Comparison of ENCODE assay signal across 8 mouse cellular contexts in genomic region chr2:120076076-120076705, GRCm38 (mm10). TPM values are rescaled to one million over a fixed set of nuclear protein-coding genes. Genes with fewer than 3 reads are reported as not detected.
DNase-seq lines count a peak whose midpoint lies in the region; ATAC-seq and TF ChIP-seq lines count a peak whose summit lies in the region.

No protein-coding gene starts in this region.

- peak overlapping the region; percentile 70 for H3K4me2 ChIP-seq in heart, embryonic 11.5 days
- peak overlapping the region; percentile 62 for H3K4me2 ChIP-seq in heart, postnatal 0 days (ENCODE audit: low read depth, low read length)
- H3K4me2 ChIP-seq in lung, embryonic 14.5 days = peak overlapping the region; percentile 57

- no peak for ATAC-seq in heart, embryonic 11.5 days (replicated peaks; ENCODE audit: insufficient number of reproducible peaks, low FRiP score, low TSS enrichment)
- ATAC-seq in heart, postnatal 0 days (ENCODE audit: insufficient read depth, low read depth) = peak; percentile 79
- peak; percentile 81 for ATAC-seq in lung, embryonic 14.5 days (ENCODE audit: insufficient read depth)

- 0 out of 2 replicates have a peak, but pooled peaks cover 8% of the 10 kb centered on the region for H3K4me1 ChIP-seq in heart, embryonic 11.5 days (ENCODE audit: control insufficient read depth, insufficient read depth, low read length)
- H3K4me1 ChIP-seq in heart, postnatal 0 days (ENCODE audit: control insufficient read depth, insufficient read depth) = no peaks in the 10 kb centered on the region
- no peaks in the 10 kb centered on the region for H3K4me1 ChIP-seq in lung, embryonic 14.5 days (ENCODE audit: insufficient read depth)
- peaks cover 9% of the 10 kb centered on the region for H3K4me1 ChIP-seq in olfactory bulb, adult 2 months (ENCODE audit: control insufficient read depth, insufficient read depth, low read length)

- H3K27ac ChIP-seq in heart, embryonic 11.5 days (ENCODE audit: low read depth, low read length) = no peak overlapping the region
- H3K27ac ChIP-seq in heart, postnatal 0 days (ENCODE audit: low read depth) = no peak overlapping the region
- no peak overlapping the region for H3K27ac ChIP-seq in lung, embryonic 14.5 days (ENCODE audit: low read depth)
- no peak overlapping the region for H3K27ac ChIP-seq in olfactory bulb, adult 2 months (ENCODE audit: insufficient read depth, low read depth, low read length)

- peak overlapping the region; percentile 38 for H3K4me3 ChIP-seq in heart, embryonic 11.5 days (ENCODE audit: low read depth, low read length)
- H3K4me3 ChIP-seq in heart, postnatal 0 days (ENCODE audit: low read depth, low read length) = peak overlapping the region; percentile 32
- H3K4me3 ChIP-seq in lung, embryonic 14.5 days (ENCODE audit: low read depth, low read length) = peak overlapping the region; percentile 27
- peak overlapping the region; percentile 25 for H3K4me3 ChIP-seq in olfactory bulb, adult 2 months (ENCODE audit: insufficient read depth, low read depth, low read length)

- H3K27me3 ChIP-seq in heart, embryonic 11.5 days (ENCODE audit: control insufficient read depth, insufficient read depth, low read length) = peaks cover 24% of the 10 kb centered on the region
- peaks cover 17% of the 10 kb centered on the region for H3K27me3 ChIP-seq in heart, postnatal 0 days (ENCODE audit: control insufficient read depth, insufficient read depth, low read length)
- peaks cover 23% of the 10 kb centered on the region for H3K27me3 ChIP-seq in lung, embryonic 14.5 days (ENCODE audit: insufficient read depth, low read length)

- WGBS in heart, embryonic 11.5 days (ENCODE audit: insufficient replicate concordance) = 2% methylated on average over 36 of the region's 36 CpGs
- 3% methylated on average over 36 of the region's 36 CpGs for WGBS in heart, postnatal 0 days
- WGBS in lung, embryonic 14.5 days = 2% methylated on average over 36 of the region's 36 CpGs
- 4% methylated on average over 36 of the region's 36 CpGs for WGBS in olfactory bulb, adult 2 months

- 0 out of 2 replicates have a peak overlapping the region, but pooled peaks have one; percentile 39 for H3K9ac ChIP-seq in heart, embryonic 11.5 days (ENCODE audit: low read depth, low read length)
- no peak overlapping the region for H3K9ac ChIP-seq in heart, postnatal 0 days (replicated peaks; ENCODE audit: low read depth, low read length)
- H3K9ac ChIP-seq in lung, embryonic 14.5 days = no peak overlapping the region

- no peak for TF ChIP-seq EP300 in heart, postnatal 0 days (IDR thresholded peaks at IDR 0.05; ENCODE audit: low read depth)

- H3K9me3 ChIP-seq in heart, embryonic 11.5 days (replicated peaks; ENCODE audit: control insufficient read depth, low read length) = no peaks in the 10 kb centered on the region
- H3K9me3 ChIP-seq in heart, postnatal 0 days (replicated peaks; ENCODE audit: control insufficient read depth, low read length) = no peaks in the 10 kb centered on the region
- no peaks in the 10 kb centered on the region for H3K9me3 ChIP-seq in lung, embryonic 14.5 days (ENCODE audit: low read depth, low read length)

- DNase-seq in heart, adult 9 months (ENCODE audit: low spot score in 2 of 2) = no peak
- DNase-seq in embryo, embryonic 11.5 days (ENCODE audit: low read depth, low spot score) = peak; percentile 17
- peak; percentile 44 for DNase-seq in heart, postnatal 0 days (ENCODE audit: low spot score)
- peak; percentile 75 for DNase-seq in kidney, postnatal 10 days
- DNase-seq in lung, embryonic 14.5 days = peak; percentile 74
- peak; percentile 72 for DNase-seq in urinary bladder, postnatal 14 days (ENCODE audit: low spot score)

- peak; percentile 64 for TF ChIP-seq CTCF in heart, postnatal 0 days (IDR thresholded peaks at IDR 0.05; ENCODE audit: low read depth)
- TF ChIP-seq CTCF in lung, embryonic 14.5 days (IDR thresholded peaks at IDR 0.05; ENCODE audit: low read depth) = peak; percentile 78
- no peak; the same call in 1 of the 2 replicates for TF ChIP-seq CTCF in olfactory bulb, adult 2 months (IDR thresholded peaks at IDR 0.05; ENCODE audit: insufficient read depth, low read depth, low read length)

- TF ChIP-seq POLR2A in olfactory bulb, adult 2 months (IDR thresholded peaks at IDR 0.05; ENCODE audit: insufficient read depth, low read depth, low read length) = no peak

- no peaks in the 10 kb centered on the region for H3K36me3 ChIP-seq in heart, embryonic 11.5 days (ENCODE audit: control insufficient read depth, insufficient read depth, low read length)
- H3K36me3 ChIP-seq in heart, postnatal 0 days (replicated peaks; ENCODE audit: control insufficient read depth, insufficient read depth, low read length) = no peaks in the 10 kb centered on the region
- H3K36me3 ChIP-seq in lung, embryonic 14.5 days (ENCODE audit: insufficient read depth) = no peaks in the 10 kb centered on the region

RNA-seq across cellular contexts. Expression of gene Pla2g4b, which starts 43.0 kb away (rescaled TPM):
- polyA plus RNA-seq in heart, embryonic 11.5 days (2014; fragmentation: Nextera tagmentation; extraction: Ambion mirVana) = 1.2 and 2.3 TPM in 2 replicates
- 8.0 TPM in 1 of 2 replicates, not detected in the other for total RNA-seq in heart, postnatal 0 days (2014; rRNA removed; ENCODE audit: low replicate concordance)
- 0.20 and 0.37 TPM in 2 replicates for polyA plus RNA-seq in heart, postnatal 0 days (2015; fragmentation: Nextera tagmentation; extraction: Ambion mirVana)
- 1.2 and 1.5 TPM in 2 replicates for polyA plus RNA-seq in lung, embryonic 14.5 days (2014; fragmentation: Nextera tagmentation; extraction: Ambion mirVana)
- polyA plus RNA-seq in olfactory bulb, adult 2 months (2012; ENCODE audit: insufficient read depth, insufficient read length, low replicate concordance, missing spikeins) = not detected in 2 replicates

RNA-seq across cellular contexts. Expression of gene Gm28042, which starts 48.9 kb away (rescaled TPM):
- polyA plus RNA-seq in heart, embryonic 11.5 days (2014; fragmentation: Nextera tagmentation; extraction: Ambion mirVana) = 0.92 and 1.8 TPM in 2 replicates
- 0.12 and 18.7 TPM in 2 replicates for total RNA-seq in heart, postnatal 0 days (2014; rRNA removed; ENCODE audit: low replicate concordance)
- 0.74 and 1.4 TPM in 2 replicates for polyA plus RNA-seq in heart, postnatal 0 days (2015; fragmentation: Nextera tagmentation; extraction: Ambion mirVana)
- 2.2 and 3.3 TPM in 2 replicates for polyA plus RNA-seq in lung, embryonic 14.5 days (2014; fragmentation: Nextera tagmentation; extraction: Ambion mirVana)
- polyA plus RNA-seq in olfactory bulb, adult 2 months (2012; ENCODE audit: insufficient read depth, insufficient read length, low replicate concordance, missing spikeins) = not detected in 2 replicates

RNA-seq across cellular contexts. Expression of gene Jmjd7, which starts 48.9 kb away (rescaled TPM):
- polyA plus RNA-seq in heart, embryonic 11.5 days (2014; fragmentation: Nextera tagmentation; extraction: Ambion mirVana) = 12.7 and 16.0 TPM in 2 replicates
- total RNA-seq in heart, postnatal 0 days (2014; rRNA removed; ENCODE audit: low replicate concordance) = 8.5 and 14.1 TPM in 2 replicates
- 18.0 and 20.3 TPM in 2 replicates for polyA plus RNA-seq in heart, postnatal 0 days (2015; fragmentation: Nextera tagmentation; extraction: Ambion mirVana)
- 19.9 and 21.8 TPM in 2 replicates for polyA plus RNA-seq in lung, embryonic 14.5 days (2014; fragmentation: Nextera tagmentation; extraction: Ambion mirVana)
- polyA plus RNA-seq in olfactory bulb, adult 2 months (2012; ENCODE audit: insufficient read depth, insufficient read length, low replicate concordance, missing spikeins) = not detected in 2 replicates

Comparison
In these comparisons a context has a peak if more than half of its experiments do, and no peak if none do; other contexts are left out.
1. DNase-seq: peak in embryo, embryonic 11.5 days (single experiment), heart, postnatal 0 days (single experiment), kidney, postnatal 10 days (single experiment), lung, embryonic 14.5 days (single experiment) and urinary bladder, postnatal 14 days (single experiment); none in heart, adult 9 months (0 of 2).
2. RNA of gene Jmjd7, which starts 48.9 kb away (polyA plus RNA-seq): 18.0 to 20.3 TPM in heart, postnatal 0 days, 19.9 to 21.8 TPM in lung, embryonic 14.5 days and 12.7 to 16.0 TPM in heart, embryonic 11.5 days; not detected in olfactory bulb, adult 2 months; every median in the first group is over 10 times any median in the second.
3. Peak in every context shown above with its lines, with median percentiles within 50 percentile points of each other: H3K4me2 ChIP-seq and H3K4me3 ChIP-seq.